Mouse (Mus musculus) retina, postnatal 7 days (tissue): ENCODE results near the gene Hexim1.
A peak's percentile ranks its signal among the peaks of the same experiment; 100 is the strongest.

Experiments used
- DNase-seq: peaks from one replicate; pipeline ENCODE4 v3.0.0-alpha.2; 2012; ENCODE audit warnings: low read depth, low spot score

The Hexim1 gene

GRCm38 (mm10) chr11:103098531-103099190 lies 17.4 kb upstream of the Hexim1 start:
- DNase-seq = no peak

- no peak for DNase-seq
Measured at GRCm38 (mm10) chr11:103099352-103099940, 16.6 kb upstream of the Hexim1 start.

- no peak for DNase-seq
Measured at GRCm38 (mm10) chr11:103100361-103100760, 15.7 kb upstream of the Hexim1 start.

- DNase-seq = no peak
Measured at GRCm38 (mm10) chr11:103101481-103101865, 14.6 kb upstream of the Hexim1 start, which contains the start of the genes Plcd3 and Acbd4. Gene Plcd3 (minus strand): TSS chr11:103101658. Gene Acbd4 (plus strand): TSS chr11:103101682.

- DNase-seq = no peak
Measured at GRCm38 (mm10) chr11:103101866-103102501, 14.0 kb upstream of the Hexim1 start.

- peak; percentile 94 for DNase-seq
Measured at GRCm38 (mm10) chr11:103102725-103103349, 13.2 kb upstream of the Hexim1 start.

GRCm38 (mm10) chr11:103103621-103104020 lies 12.4 kb upstream of the Hexim1 start:
- DNase-seq = no peak

- DNase-seq = no peak
Measured at GRCm38 (mm10) chr11:103104469-103104868, 11.6 kb upstream of the Hexim1 start.

- no peak for DNase-seq
Measured at GRCm38 (mm10) chr11:103105180-103105725, 10.8 kb upstream of the Hexim1 start.

- no peak for DNase-seq
Measured at GRCm38 (mm10) chr11:103105810-103106209, 10.2 kb upstream of the Hexim1 start.

- DNase-seq = no peak
Measured at GRCm38 (mm10) chr11:103106386-103106785, 9.6 kb upstream of the Hexim1 start.

GRCm38 (mm10) chr11:103111301-103111700 lies 4.7 kb upstream of the Hexim1 start:
- DNase-seq = no peak

GRCm38 (mm10) chr11:103111881-103112551 lies 4.0 kb upstream of the Hexim1 start:
- DNase-seq = no peak

- no peak for DNase-seq
Measured at GRCm38 (mm10) chr11:103112552-103112912, 3.5 kb upstream of the Hexim1 start.

GRCm38 (mm10) chr11:103113005-103113404 lies 3.0 kb upstream of the Hexim1 start:
- no peak for DNase-seq

GRCm38 (mm10) chr11:103113771-103114170 lies 2.3 kb upstream of the Hexim1 start:
- no peak for DNase-seq

- no peak for DNase-seq
Measured at GRCm38 (mm10) chr11:103114270-103114943, 1.6 kb upstream of the Hexim1 start.

- DNase-seq = no peak
Measured at GRCm38 (mm10) chr11:103115163-103116007, 646 bp upstream of the Hexim1 start.

- peak; percentile 61 for DNase-seq
Measured at GRCm38 (mm10) chr11:103116959-103117590, 1.0 kb downstream of the Hexim1 start.

- DNase-seq = no peak
Measured at GRCm38 (mm10) chr11:103117591-103118009, 1.6 kb downstream of the Hexim1 start.
